Mouse (Mus musculus): ENCODE data around the gene Usp6nl. TPM values are rescaled to one million over a fixed set of nuclear protein-coding genes. Genes with fewer than 3 reads are reported as not detected.

Gene Usp6nl
- total RNA-seq, 1 experiment: 9.1 TPM

- Histone ChIP-seq H3K9ac (ENCODE audit: insufficient read depth, low read depth, low read length, poor library complexity, severe bottlenecking) (no peak overlapping the region), H3K36me3 (ENCODE audit: control insufficient read depth, insufficient read depth, low read length, poor library complexity, severe bottlenecking) (no peaks in the 10 kb centered on the region), H3K9me3 (ENCODE audit: control insufficient read depth, insufficient read depth, low read depth, low read length) (no peaks in the 10 kb centered on the region), H3K27ac (ENCODE audit: insufficient read depth, low read depth, low read length, poor library complexity, severe bottlenecking) (no peak overlapping the region), H3K4me1 (ENCODE audit: control insufficient read depth in 2 of 2, insufficient read depth in 2 of 2, low read length in 2 of 2, poor library complexity in 1 of 2) (no peaks in the 10 kb centered on the region), H3K4me3 (ENCODE audit: insufficient read depth in 1 of 2, low read depth in 1 of 2, low read length in 2 of 2, poor library complexity in 1 of 2, severe bottlenecking in 1 of 2) (no peak overlapping the region)
- no peak for DNase-seq (ENCODE audit: low read depth, low spot score)
- no peak for TF ChIP-seq ZC3H11A (IDR thresholded peaks at IDR 0.05; ENCODE audit: borderline replicate concordance, low read depth, low read length)
- TF ChIP-seq ZNF384 (IDR thresholded peaks at IDR 0.05; ENCODE audit: low read depth, low read length): no peak
- TF ChIP-seq CHD2 (IDR thresholded peaks at IDR 0.05; ENCODE audit: low read depth, low read length): no peak
- TF ChIP-seq HCFC1 (IDR thresholded peaks at IDR 0.05; ENCODE audit: borderline replicate concordance, insufficient read depth, low read length): no peak
- no peak for TF ChIP-seq MAFK (IDR thresholded peaks at IDR 0.05; ENCODE audit: insufficient read depth, low read depth, low read length)
- in situ Hi-C loops (cut with MboI; ENCODE audit: low sequenced_read_pairs in 2 of 2, unreplicated experiment in 2 of 2): no loop called here
Measured at GRCm38 (mm10) chr2:6493886-6494285, 171.4 kb downstream of the Usp6nl start.

Other genes starting within 250 kb of the Usp6nl start
- 1.9 TPM in 2 replicates for gene Proser2, start 192.5 kb upstream of the Usp6nl start, total RNA-seq (2012; rRNA removed)
- 2.0 and 2.2 TPM in 2 replicates for gene Echdc3, start 109.6 kb upstream of the Usp6nl start, total RNA-seq (2012; rRNA removed)